Mouse (Mus musculus): Measurements from ENCODE around the gene Cgrrf1. TPM values are rescaled to one million over a fixed set of nuclear protein-coding genes. Genes with fewer than 3 reads are reported as not detected.
A peak's percentile ranks its signal among the peaks of the same experiment; 100 is the strongest.

Cgrrf1 gene
- polyA plus RNA-seq, 1 experiment from 2014 or later = 38.7 TPM

- under 1% methylated on average over 41 of the region's 54 CpGs for WGBS
- Histone ChIP-seq H3K4me3 (ENCODE audit: low read depth, low read length) (peak within 1 kb of the TSS; percentile 61), H3K4me1 (ENCODE audit: control insufficient read depth, insufficient read depth, low read length) (peaks cover 23% of the 10 kb centered on the region), H3K9ac (ENCODE audit: low read length) (peak within 1 kb of the TSS; percentile 79), H3K27ac (ENCODE audit: low read depth, low read length) (peak within 1 kb of the TSS; percentile 57), H3K36me3 (ENCODE audit: control insufficient read depth, insufficient read depth, low read length) (no peaks in the 10 kb centered on the region), H3K27me3 (ENCODE audit: control insufficient read depth, insufficient read depth, low read length) (peaks cover 2% of the 10 kb centered on the region; the same call in 1 of the 2 replicates), H3K9me3 (ENCODE audit: control insufficient read depth, low read length) (no peaks in the 10 kb centered on the region), H3K4me2 (peak within 1 kb of the TSS; percentile 90)
- peak; percentile 97 for DNase-seq (ENCODE audit: low spot score, missing footprints)
- peak; percentile 67 for ATAC-seq (ENCODE audit: low FRiP score)
These were observed 50.6 kb downstream of the Cgrrf1 start, which contains the start of gene Samd4 for GRCm38 (mm10) chr14:46882431-46883067. TSS of gene Samd4 (plus strand) at chr14:46882854.

- WGBS = under 1% methylated on average over 61 of the region's 70 CpGs
- peak; percentile 46 for ATAC-seq (ENCODE audit: low FRiP score)
These were observed 51.3 kb downstream of the Cgrrf1 start for GRCm38 (mm10) chr14:46883068-46883870.

GRCm38 (mm10) chr14:46883871-46884441 lies 52.0 kb downstream of the Cgrrf1 start:
- peak; percentile 22; the same call in 1 of the 2 replicates for ATAC-seq (ENCODE audit: low FRiP score)
- H3K4me2 ChIP-seq = peak overlapping the region; percentile 90
- H3K9ac ChIP-seq (ENCODE audit: low read length) = peak overlapping the region; percentile 60
- H3K9me3 ChIP-seq (ENCODE audit: control insufficient read depth, low read length) = no peaks in the 10 kb centered on the region
- peak overlapping the region; percentile 59 for H3K27ac ChIP-seq (ENCODE audit: low read depth, low read length)
- H3K27me3 ChIP-seq (ENCODE audit: control insufficient read depth, insufficient read depth, low read length) = peaks cover 2% of the 10 kb centered on the region; the same call in 1 of the 2 replicates
- peak; percentile 96 for DNase-seq (ENCODE audit: low spot score, missing footprints)
- peak overlapping the region; percentile 61 for H3K4me3 ChIP-seq (ENCODE audit: low read depth, low read length)
- under 1% methylated on average over 29 of the region's 29 CpGs for WGBS
- H3K4me1 ChIP-seq (ENCODE audit: control insufficient read depth, insufficient read depth, low read length) = peaks cover 23% of the 10 kb centered on the region
- no peaks in the 10 kb centered on the region for H3K36me3 ChIP-seq (ENCODE audit: control insufficient read depth, insufficient read depth, low read length)

More at GRCm38 (mm10) chr14:46883068-46883870, 51.3 kb downstream of the Cgrrf1 start:
- peak overlapping the region; percentile 57 for H3K27ac ChIP-seq (ENCODE audit: low read depth, low read length)
- no peaks in the 10 kb centered on the region for H3K9me3 ChIP-seq (ENCODE audit: control insufficient read depth, low read length)
- H3K27me3 ChIP-seq (ENCODE audit: control insufficient read depth, insufficient read depth, low read length) = peaks cover 2% of the 10 kb centered on the region; the same call in 1 of the 2 replicates
- DNase-seq (ENCODE audit: low spot score, missing footprints) = peak; percentile 95
- H3K4me3 ChIP-seq (ENCODE audit: low read depth, low read length) = peak overlapping the region; percentile 61
- peaks cover 23% of the 10 kb centered on the region for H3K4me1 ChIP-seq (ENCODE audit: control insufficient read depth, insufficient read depth, low read length)
- no peaks in the 10 kb centered on the region for H3K36me3 ChIP-seq (ENCODE audit: control insufficient read depth, insufficient read depth, low read length)
- peak overlapping the region; percentile 90 for H3K4me2 ChIP-seq
- peak overlapping the region; percentile 79 for H3K9ac ChIP-seq (ENCODE audit: low read length)

GRCm38 (mm10) chr14:46884701-46885428 lies 52.9 kb downstream of the Cgrrf1 start:
- peak overlapping the region; percentile 61 for H3K4me3 ChIP-seq (ENCODE audit: low read depth, low read length)
- H3K9ac ChIP-seq (ENCODE audit: low read length) = peak overlapping the region; percentile 60
- ATAC-seq (ENCODE audit: low FRiP score) (peak; percentile 66), DNase-seq (ENCODE audit: low spot score, missing footprints) (peak; percentile 97)
- no peaks in the 10 kb centered on the region for H3K9me3 ChIP-seq (ENCODE audit: control insufficient read depth, low read length)
- peaks cover 23% of the 10 kb centered on the region for H3K4me1 ChIP-seq (ENCODE audit: control insufficient read depth, insufficient read depth, low read length)
- H3K4me2 ChIP-seq = peak overlapping the region; percentile 90
- H3K27ac ChIP-seq (ENCODE audit: low read depth, low read length) = peak overlapping the region; percentile 59
- WGBS = under 1% methylated on average over 45 of the region's 52 CpGs
- H3K27me3 ChIP-seq (ENCODE audit: control insufficient read depth, insufficient read depth, low read length) = peaks cover 2% of the 10 kb centered on the region; the same call in 1 of the 2 replicates
- H3K36me3 ChIP-seq (ENCODE audit: control insufficient read depth, insufficient read depth, low read length) = no peaks in the 10 kb centered on the region

- ATAC-seq (ENCODE audit: low FRiP score) (peak; percentile 9; the same call in 1 of the 2 replicates), DNase-seq (ENCODE audit: low spot score, missing footprints) (no peak)
- H3K36me3 ChIP-seq (ENCODE audit: control insufficient read depth, insufficient read depth, low read length) = no peaks in the 10 kb centered on the region
- WGBS = 2% methylated on average over 7 of the region's 7 CpGs
- H3K9me3 ChIP-seq (ENCODE audit: control insufficient read depth, low read length) = no peaks in the 10 kb centered on the region
- H3K9ac ChIP-seq (ENCODE audit: low read length) = peak overlapping the region; percentile 60
- no peak overlapping the region for H3K27ac ChIP-seq (ENCODE audit: low read depth, low read length)
- H3K4me3 ChIP-seq (ENCODE audit: low read depth, low read length) = peak overlapping the region; percentile 61
- peaks cover 2% of the 10 kb centered on the region; the same call in 1 of the 2 replicates for H3K27me3 ChIP-seq (ENCODE audit: control insufficient read depth, insufficient read depth, low read length)
- H3K4me2 ChIP-seq = peak overlapping the region; percentile 90
- peaks cover 23% of the 10 kb centered on the region for H3K4me1 ChIP-seq (ENCODE audit: control insufficient read depth, insufficient read depth, low read length)
These were observed 53.5 kb downstream of the Cgrrf1 start for GRCm38 (mm10) chr14:46885429-46885755.

GRCm38 (mm10) chr14:46885891-46886301 lies 54.0 kb downstream of the Cgrrf1 start:
- H3K27me3 ChIP-seq (ENCODE audit: control insufficient read depth, insufficient read depth, low read length) = peaks cover 2% of the 10 kb centered on the region; the same call in 1 of the 2 replicates
- no peaks in the 10 kb centered on the region for H3K36me3 ChIP-seq (ENCODE audit: control insufficient read depth, insufficient read depth, low read length)
- no peaks in the 10 kb centered on the region for H3K9me3 ChIP-seq (ENCODE audit: control insufficient read depth, low read length)
- WGBS = 17% methylated on average over 5 of the region's 5 CpGs
- peak overlapping the region; percentile 61 for H3K4me3 ChIP-seq (ENCODE audit: low read depth, low read length)
- ATAC-seq (ENCODE audit: low FRiP score) (no peak), DNase-seq (ENCODE audit: low spot score, missing footprints) (peak; percentile 86)
- H3K27ac ChIP-seq (ENCODE audit: low read depth, low read length) = no peak overlapping the region
- no peak overlapping the region for H3K9ac ChIP-seq (ENCODE audit: low read length)
- H3K4me2 ChIP-seq = peak overlapping the region; percentile 90
- peaks cover 23% of the 10 kb centered on the region for H3K4me1 ChIP-seq (ENCODE audit: control insufficient read depth, insufficient read depth, low read length)

GRCm38 (mm10) chr14:46889096-46889495 lies 57.2 kb downstream of the Cgrrf1 start:
- Histone ChIP-seq H3K4me2 (no peak overlapping the region), H3K27ac (ENCODE audit: low read depth, low read length) (no peak overlapping the region), H3K9ac (ENCODE audit: low read length) (no peak overlapping the region), H3K4me1 (ENCODE audit: control insufficient read depth, insufficient read depth, low read length) (peaks cover 11% of the 10 kb centered on the region; the same call in 1 of the 2 replicates), H3K4me3 (ENCODE audit: low read depth, low read length) (no peak overlapping the region), H3K9me3 (ENCODE audit: control insufficient read depth, low read length) (no peaks in the 10 kb centered on the region), H3K27me3 (ENCODE audit: control insufficient read depth, insufficient read depth, low read length) (no peaks in the 10 kb centered on the region), H3K36me3 (ENCODE audit: control insufficient read depth, insufficient read depth, low read length) (no peaks in the 10 kb centered on the region)
- 94% methylated on average over 4 of the region's 4 CpGs for WGBS
- DNase-seq (ENCODE audit: low spot score, missing footprints) = no peak
- no peak for ATAC-seq (ENCODE audit: low FRiP score)

- Histone ChIP-seq H3K4me2 (no peak overlapping the region), H3K4me3 (ENCODE audit: low read depth, low read length) (no peak overlapping the region), H3K4me1 (ENCODE audit: control insufficient read depth, insufficient read depth, low read length) (no peaks in the 10 kb centered on the region), H3K9ac (ENCODE audit: low read length) (no peak overlapping the region), H3K27ac (ENCODE audit: low read depth, low read length) (no peak overlapping the region), H3K36me3 (ENCODE audit: control insufficient read depth, insufficient read depth, low read length) (no peaks in the 10 kb centered on the region), H3K27me3 (ENCODE audit: control insufficient read depth, insufficient read depth, low read length) (no peaks in the 10 kb centered on the region), H3K9me3 (ENCODE audit: control insufficient read depth, low read length) (no peaks in the 10 kb centered on the region)
- no peak for ATAC-seq (ENCODE audit: low FRiP score)
- WGBS = 90% methylated on average over 10 of the region's 10 CpGs
- no peak for DNase-seq (ENCODE audit: low spot score, missing footprints)
These were observed 62.0 kb downstream of the Cgrrf1 start for GRCm38 (mm10) chr14:46893961-46894360.

Measured in midbrain, embryonic 11.5 days (tissue).